21 mouse cellular contexts compared by ENCODE assay signal in genomic region chr17:15269905-15270304, GRCm38 (mm10).
"Had no signal": no experiment of that assay in that cellular context is flagged by ENCODE, and none has a peak within 500 bp of the region (broad histone marks: within the 10 kb centered on the region; RNA-seq: fewer than 3 reads in every experiment).

No protein-coding gene starts in this region.

- H3K4me1 ChIP-seq: liver, embryonic 13.5 days; neural tube, embryonic 12.5 days; neural tube, embryonic 15.5 days had no signal

- H3K27ac ChIP-seq: limb, embryonic 12.5 days; limb, embryonic 15.5 days; liver, embryonic 13.5 days; neural tube, embryonic 12.5 days; neural tube, embryonic 15.5 days; stomach, postnatal 0 days had no signal

- H3K36me3 ChIP-seq: limb, embryonic 12.5 days; limb, embryonic 15.5 days; liver, embryonic 13.5 days; neural tube, embryonic 12.5 days; neural tube, embryonic 15.5 days had no signal

- DNase-seq: kidney, adult 18-20 months; kidney, adult 9 months; kidney, postnatal 14 days; kidney, postnatal 4 days; left cerebral cortex, postnatal 4 days; liver, embryonic 13.5 days; lung, adult 2 months; lung, postnatal 14 days; lung, postnatal 4 days; midbrain, embryonic 14.5 days; right cerebral cortex, adult 18-20 months; right cerebral cortex, postnatal 25 days; spleen, adult 18-20 months; thymus, adult 2 months; thymus, postnatal 14 days; thymus, postnatal 4 days had no signal

- H3K4me3 ChIP-seq: limb, embryonic 12.5 days; limb, embryonic 15.5 days; liver, embryonic 13.5 days; neural tube, embryonic 12.5 days; neural tube, embryonic 15.5 days had no signal

- H3K27me3 ChIP-seq: limb, embryonic 12.5 days; limb, embryonic 15.5 days; liver, embryonic 13.5 days; neural tube, embryonic 12.5 days; neural tube, embryonic 15.5 days had no signal
